Mouse (Mus musculus): ENCODE measurements around the gene Ikzf2. TPM values are rescaled to one million over a fixed set of nuclear protein-coding genes. Genes with fewer than 3 reads are reported as not detected.

Gene Ikzf2
- polyA plus RNA-seq, 1 experiment, result 0.38 TPM

DNA sequence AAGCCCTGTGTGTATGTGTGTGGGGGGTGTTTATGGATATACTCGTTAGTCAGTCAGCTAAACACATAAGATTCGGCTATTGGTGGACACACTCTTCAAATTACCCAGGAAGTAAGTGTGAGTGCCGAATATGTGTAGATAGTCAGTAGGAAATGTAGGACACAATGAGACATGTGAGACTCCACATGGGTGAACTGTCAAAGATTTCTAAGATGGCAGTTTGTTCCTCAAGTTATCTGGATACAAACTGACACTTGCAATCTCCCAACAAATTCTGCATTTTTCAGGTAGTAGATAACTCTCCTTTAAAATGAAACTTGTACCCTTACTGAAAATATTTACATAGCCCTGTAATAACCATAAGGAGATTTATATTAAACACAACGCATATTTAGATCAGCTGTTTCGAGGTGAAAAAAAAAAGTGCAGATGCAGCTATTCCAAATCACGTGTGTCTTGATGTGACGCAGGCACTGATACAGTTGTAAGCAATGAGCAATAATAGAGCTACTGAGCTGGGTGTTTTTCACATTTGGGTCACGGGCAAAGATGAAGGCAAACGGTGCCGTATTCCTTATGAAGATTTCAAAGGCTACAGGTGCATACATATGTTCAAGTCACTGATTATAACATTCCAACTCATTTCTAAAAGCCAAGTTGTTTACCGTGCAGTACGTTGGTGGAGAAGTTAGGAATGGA, 87.8 kb downstream of the Ikzf2 start:
- Histone ChIP-seq H3K27ac (ENCODE audit: insufficient read depth, low read depth, low read length) (no peak overlapping the region), H3K36me3 (ENCODE audit: control insufficient read depth, insufficient read depth, low read length) (no peaks in the 10 kb centered on the region), H3K4me3 (ENCODE audit: low read depth, low read length) (no peak overlapping the region), H3K27me3 (ENCODE audit: control insufficient read depth, insufficient read depth, low read length) (no peaks in the 10 kb centered on the region), H3K4me1 (ENCODE audit: control insufficient read depth, insufficient read depth, insufficient read length, low read length) (no peaks in the 10 kb centered on the region)
- TF ChIP-seq CTCF (IDR thresholded peaks at IDR 0.05; ENCODE audit: extremely low read depth, insufficient read length, insufficient replicate concordance, low read depth, low read length) (no peak), POLR2A (IDR thresholded peaks at IDR 0.05; ENCODE audit: low read depth, low read length) (no peak)
- WGBS, result 83% methylated on average over 12 of the region's 12 CpGs

DNA sequence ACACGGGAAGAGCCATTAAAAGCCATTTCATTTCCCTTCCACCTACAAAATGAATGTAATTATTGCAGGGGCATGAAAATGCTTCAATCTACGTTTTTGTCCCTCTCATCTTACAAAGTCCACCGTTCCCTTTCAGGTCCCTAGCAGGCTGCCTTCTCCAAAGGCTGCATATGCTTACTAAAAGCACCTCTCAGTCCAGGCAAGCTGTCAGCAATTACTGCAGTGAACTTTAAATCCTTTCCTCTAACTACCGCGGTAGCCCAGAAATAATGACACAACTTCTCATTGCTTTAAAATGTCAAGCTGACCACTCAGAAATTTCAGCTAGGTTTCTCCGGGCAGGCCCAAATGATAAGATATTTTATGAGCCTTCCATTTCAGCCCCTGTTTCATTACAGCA, 95.2 kb downstream of the Ikzf2 start:
- 33% methylated on average over 6 of the region's 6 CpGs for WGBS
- H3K4me1 ChIP-seq (ENCODE audit: control insufficient read depth, insufficient read depth, insufficient read length, low read length), result no peaks in the 10 kb centered on the region
- no peak overlapping the region for H3K4me3 ChIP-seq (ENCODE audit: low read depth, low read length)
- TF ChIP-seq POLR2A (IDR thresholded peaks at IDR 0.05; ENCODE audit: low read depth, low read length), result no peak
- no peak for TF ChIP-seq CTCF (IDR thresholded peaks at IDR 0.05; ENCODE audit: extremely low read depth, insufficient read length, insufficient replicate concordance, low read depth, low read length)
- no peaks in the 10 kb centered on the region for H3K36me3 ChIP-seq (ENCODE audit: control insufficient read depth, insufficient read depth, low read length)
- no peaks in the 10 kb centered on the region for H3K27me3 ChIP-seq (ENCODE audit: control insufficient read depth, insufficient read depth, low read length)
- no peak overlapping the region for H3K27ac ChIP-seq (ENCODE audit: insufficient read depth, low read depth, low read length)

DNA sequence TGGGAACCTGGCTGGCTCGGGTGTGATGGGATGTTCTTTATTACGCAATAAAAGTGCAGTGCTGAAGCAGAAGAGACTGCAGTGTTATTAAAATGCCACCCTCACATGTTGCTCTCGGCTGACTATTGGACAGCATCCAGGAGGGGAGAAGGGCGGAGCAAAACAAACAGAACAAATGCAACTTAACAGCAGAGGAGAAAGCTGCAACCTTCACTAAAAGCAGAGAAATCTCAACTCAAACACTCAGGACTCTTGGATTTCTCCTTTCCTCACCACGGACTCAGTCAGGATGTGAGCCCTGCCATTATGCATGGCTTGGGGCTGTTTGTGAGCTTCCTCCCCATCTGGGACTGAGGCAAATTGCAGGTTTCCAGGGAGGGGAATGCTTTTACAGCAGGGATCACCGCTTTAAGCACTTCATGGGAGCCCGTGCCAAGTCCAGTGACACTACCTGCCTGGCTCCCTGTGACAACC, 95.7 kb downstream of the Ikzf2 start:
- H3K4me1 ChIP-seq (ENCODE audit: control insufficient read depth, insufficient read depth, insufficient read length, low read length), result no peaks in the 10 kb centered on the region
- no peaks in the 10 kb centered on the region for H3K36me3 ChIP-seq (ENCODE audit: control insufficient read depth, insufficient read depth, low read length)
- H3K4me3 ChIP-seq (ENCODE audit: low read depth, low read length), result no peak overlapping the region

DNA sequence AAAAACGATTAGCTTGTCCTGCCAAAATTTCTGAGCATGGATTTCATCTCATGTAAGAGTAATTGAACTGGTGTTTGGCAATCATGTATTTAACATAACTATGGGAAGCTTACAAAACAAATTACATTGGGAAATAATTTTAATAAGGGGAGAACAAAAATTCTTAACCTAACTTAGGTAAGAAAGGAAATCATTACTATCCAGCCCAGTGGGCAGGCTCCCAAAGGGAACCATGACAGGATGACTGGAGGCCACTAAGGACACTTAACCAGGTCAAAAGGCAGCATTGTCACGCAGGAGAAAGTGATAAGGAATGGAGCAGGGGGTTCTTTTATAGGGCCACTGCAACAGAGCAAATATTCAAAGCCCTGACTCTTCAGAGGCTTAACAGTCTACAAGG, 101.5 kb downstream of the Ikzf2 start:
- no peaks in the 10 kb centered on the region for H3K4me1 ChIP-seq (ENCODE audit: control insufficient read depth, insufficient read depth, insufficient read length, low read length)
- 37% methylated on average over 2 of the region's 2 CpGs for WGBS
- TF ChIP-seq POLR2A (IDR thresholded peaks at IDR 0.05; ENCODE audit: low read depth, low read length) (no peak), CTCF (IDR thresholded peaks at IDR 0.05; ENCODE audit: extremely low read depth, insufficient read length, insufficient replicate concordance, low read depth, low read length) (no peak)
- no peak overlapping the region for H3K4me3 ChIP-seq (ENCODE audit: low read depth, low read length)
- H3K27me3 ChIP-seq (ENCODE audit: control insufficient read depth, insufficient read depth, low read length), result no peaks in the 10 kb centered on the region
- no peaks in the 10 kb centered on the region for H3K36me3 ChIP-seq (ENCODE audit: control insufficient read depth, insufficient read depth, low read length)
- H3K27ac ChIP-seq (ENCODE audit: insufficient read depth, low read depth, low read length), result no peak overlapping the region

More for the DNA sequence above, 95.7 kb downstream of the Ikzf2 start:
- 21% methylated on average over 7 of the region's 7 CpGs for WGBS
- Histone ChIP-seq H3K27me3 (ENCODE audit: control insufficient read depth, insufficient read depth, low read length) (no peaks in the 10 kb centered on the region), H3K27ac (ENCODE audit: insufficient read depth, low read depth, low read length) (no peak overlapping the region)
- TF ChIP-seq POLR2A (IDR thresholded peaks at IDR 0.05; ENCODE audit: low read depth, low read length), result no peak
- no peak for TF ChIP-seq CTCF (IDR thresholded peaks at IDR 0.05; ENCODE audit: extremely low read depth, insufficient read length, insufficient replicate concordance, low read depth, low read length)

DNA sequence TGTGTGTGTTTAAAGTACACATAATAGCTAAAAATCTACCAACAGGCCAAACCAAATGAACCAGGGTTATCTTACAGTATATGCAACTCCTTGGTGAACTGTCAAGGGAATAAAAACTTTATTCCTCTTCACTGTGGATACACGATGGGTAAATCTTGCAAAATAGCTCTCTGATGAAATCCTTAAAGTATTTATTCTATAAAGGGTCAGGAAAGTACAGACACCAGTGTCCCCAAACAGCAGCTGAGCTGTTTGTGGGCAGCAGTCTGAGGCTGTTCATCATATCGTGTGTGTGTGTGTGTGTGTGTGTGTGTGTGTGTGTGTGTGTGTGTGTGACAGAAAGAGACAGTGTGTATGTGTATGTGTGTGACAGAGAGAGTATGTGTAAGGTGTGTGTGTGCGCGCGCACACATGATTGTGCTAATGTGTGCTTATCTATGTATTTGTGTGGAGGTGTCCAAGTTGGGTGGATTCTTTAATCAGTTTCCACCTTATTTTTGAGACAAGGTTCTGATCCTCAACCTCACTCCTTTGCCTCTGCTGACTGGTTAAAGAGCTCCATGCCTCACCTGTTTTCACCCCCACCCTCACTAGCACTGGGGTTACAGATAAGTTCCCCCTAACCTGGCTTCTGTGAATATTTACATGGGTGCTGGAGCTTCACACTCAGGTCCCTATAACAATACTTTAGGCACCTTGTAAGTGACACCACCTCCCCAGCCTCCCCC, 102.9 kb downstream of the Ikzf2 start:
- no peak overlapping the region for H3K4me3 ChIP-seq (ENCODE audit: low read depth, low read length)
- no peaks in the 10 kb centered on the region for H3K4me1 ChIP-seq (ENCODE audit: control insufficient read depth, insufficient read depth, insufficient read length, low read length)
- no peak for TF ChIP-seq POLR2A (IDR thresholded peaks at IDR 0.05; ENCODE audit: low read depth, low read length)
- TF ChIP-seq CTCF (IDR thresholded peaks at IDR 0.05; ENCODE audit: extremely low read depth, insufficient read length, insufficient replicate concordance, low read depth, low read length), result no peak
- no peaks in the 10 kb centered on the region for H3K36me3 ChIP-seq (ENCODE audit: control insufficient read depth, insufficient read depth, low read length)
- H3K27ac ChIP-seq (ENCODE audit: insufficient read depth, low read depth, low read length), result no peak overlapping the region
- 79% methylated on average over 5 of the region's 5 CpGs for WGBS
- no peaks in the 10 kb centered on the region for H3K27me3 ChIP-seq (ENCODE audit: control insufficient read depth, insufficient read depth, low read length)

DNA sequence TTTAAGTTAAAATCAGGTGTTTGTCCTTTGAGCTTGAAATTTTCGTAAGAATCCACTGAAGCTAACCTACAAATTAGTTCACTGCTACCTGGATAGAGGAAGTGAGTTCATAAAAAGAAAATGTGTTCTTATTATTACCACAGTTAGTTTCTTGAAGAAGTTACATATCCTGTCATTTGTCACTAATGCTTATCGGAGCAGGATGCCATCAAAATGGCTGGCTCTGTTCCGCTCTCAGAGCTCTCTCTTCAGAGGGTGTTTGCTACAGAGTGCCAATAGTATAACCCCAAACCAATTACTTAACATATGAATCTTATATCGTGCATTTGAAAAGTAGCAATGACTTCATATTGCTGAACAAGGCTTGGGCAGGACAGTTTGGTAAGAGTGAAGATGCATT, 108.1 kb downstream of the Ikzf2 start:
- Histone ChIP-seq H3K36me3 (ENCODE audit: control insufficient read depth, insufficient read depth, low read length) (no peaks in the 10 kb centered on the region), H3K27ac (ENCODE audit: insufficient read depth, low read depth, low read length) (no peak overlapping the region), H3K4me3 (ENCODE audit: low read depth, low read length) (no peak overlapping the region), H3K27me3 (ENCODE audit: control insufficient read depth, insufficient read depth, low read length) (no peaks in the 10 kb centered on the region), H3K4me1 (ENCODE audit: control insufficient read depth, insufficient read depth, insufficient read length, low read length) (no peaks in the 10 kb centered on the region)
- WGBS, result 86% methylated on average over 4 of the region's 4 CpGs
- no peak for TF ChIP-seq POLR2A (IDR thresholded peaks at IDR 0.05; ENCODE audit: low read depth, low read length)
- TF ChIP-seq CTCF (IDR thresholded peaks at IDR 0.05; ENCODE audit: extremely low read depth, insufficient read length, insufficient replicate concordance, low read depth, low read length), result no peak

DNA sequence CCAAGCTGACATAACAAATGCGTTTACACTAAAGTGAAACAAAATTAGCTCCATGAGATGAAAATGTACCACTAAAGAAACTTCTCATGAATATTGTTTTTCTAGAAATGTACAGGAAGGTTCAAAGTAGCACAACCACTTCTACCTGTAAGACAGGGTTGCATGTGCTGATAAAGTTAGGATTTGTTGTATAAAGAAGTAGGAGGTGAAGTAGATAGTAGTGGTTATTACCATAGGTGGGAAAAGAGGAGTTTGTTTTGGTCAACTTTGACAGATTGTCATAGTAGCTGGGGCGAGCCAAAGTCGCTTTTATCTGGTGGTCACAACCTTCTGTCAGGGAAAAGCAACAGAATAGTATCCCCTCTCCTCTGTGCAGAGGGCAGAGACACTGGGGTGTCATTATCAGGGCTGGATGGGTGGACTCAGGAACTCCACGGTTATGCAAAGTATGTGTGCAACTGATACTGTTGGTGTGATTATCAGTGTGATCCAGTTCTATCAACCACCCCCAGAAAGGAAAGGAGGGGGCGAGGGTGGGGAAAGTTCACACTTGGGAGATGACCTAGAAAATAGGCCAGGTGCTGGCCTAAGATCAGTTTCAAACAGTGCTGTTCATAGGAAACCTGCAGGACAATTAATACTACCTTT, 127.5 kb downstream of the Ikzf2 start:
- no peak overlapping the region for H3K4me3 ChIP-seq (ENCODE audit: low read depth, low read length)
- H3K36me3 ChIP-seq (ENCODE audit: control insufficient read depth, insufficient read depth, low read length), result no peaks in the 10 kb centered on the region
- H3K4me1 ChIP-seq (ENCODE audit: control insufficient read depth, insufficient read depth, insufficient read length, low read length), result no peaks in the 10 kb centered on the region
- WGBS, result 68% methylated on average over 5 of the region's 5 CpGs
- no peaks in the 10 kb centered on the region for H3K27me3 ChIP-seq (ENCODE audit: control insufficient read depth, insufficient read depth, low read length)
- H3K27ac ChIP-seq (ENCODE audit: insufficient read depth, low read depth, low read length), result no peak overlapping the region
- no peak for TF ChIP-seq CTCF (IDR thresholded peaks at IDR 0.05; ENCODE audit: extremely low read depth, insufficient read length, insufficient replicate concordance, low read depth, low read length)
- no peak for TF ChIP-seq POLR2A (IDR thresholded peaks at IDR 0.05; ENCODE audit: low read depth, low read length)

All from small intestine, adult 2 months (tissue).